Mouse (Mus musculus): ENCODE results near the gene Pcnx3.

DNA sequence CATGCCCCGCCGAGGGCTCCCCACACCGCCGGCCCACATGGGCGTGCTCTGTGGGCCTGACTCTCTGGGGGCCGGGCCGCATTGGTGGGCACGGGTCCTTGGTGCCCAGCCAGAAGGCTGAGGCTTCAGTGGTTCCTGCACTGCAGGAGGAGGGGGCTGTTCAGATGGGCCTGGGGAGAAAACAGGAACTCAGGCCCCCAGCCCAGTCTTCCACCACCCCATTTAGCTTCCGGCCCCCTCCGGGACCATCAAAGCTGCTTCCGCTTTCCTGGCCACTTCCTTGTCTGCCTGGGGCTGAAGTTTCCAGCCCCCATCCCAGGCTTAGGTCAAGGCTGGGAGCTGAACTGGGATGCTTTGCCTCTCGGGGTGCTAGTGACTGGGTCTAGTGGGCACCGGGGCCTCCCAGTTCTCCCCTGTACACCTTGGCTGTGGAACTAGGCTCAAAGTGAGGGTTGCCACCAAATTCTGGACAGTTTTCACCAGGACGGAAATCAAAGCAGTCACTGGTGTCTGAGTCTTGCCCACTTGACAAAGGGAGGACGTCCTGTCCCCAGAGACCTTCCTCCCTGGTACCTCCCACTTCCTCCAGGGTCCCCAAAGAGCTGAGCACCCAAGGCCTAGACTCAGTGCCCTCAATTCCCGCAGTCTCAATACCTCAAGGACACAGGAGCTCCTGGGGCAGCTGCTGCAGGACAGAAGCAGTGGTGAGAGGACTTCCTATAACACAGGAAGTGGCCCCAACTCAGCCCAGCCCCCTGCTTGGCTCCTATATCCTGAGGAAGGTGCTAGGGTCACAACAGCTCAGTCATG lies 27.6 kb downstream of the Pcnx3 start:
- TF ChIP-seq EP300 (IDR thresholded peaks at IDR 0.05; ENCODE audit: low read depth) (no peak), CTCF (IDR thresholded peaks at IDR 0.05; ENCODE audit: low read depth) (no peak)
